Mouse (Mus musculus) limb, embryonic 13.5 days (tissue): ENCODE data around the gene Mlip. TPM values are rescaled to one million over a fixed set of nuclear protein-coding genes. Genes with fewer than 3 reads are reported as not detected.

Source experiments
- ATAC-seq: fragments of 200-750 bp; cut with Nextera tagmentation; 2 replicates; pipeline ENCODE4 v1.8.0; 2017; ENCODE audit warnings: low read depth, moderate number of reproducible peaks, moderate TSS enrichment; ENCODE audit not compliant: low FRiP score
- H3K27ac ChIP-seq: fragments of 300-500 bp; sonication (generic); 2 replicates; pipeline ENCODE4 v1.5.1; 2015; ENCODE audit warnings: inconsistent platforms, mild to moderate bottlenecking, moderate library complexity
- H3K27me3 ChIP-seq: fragments of 300-500 bp; sonication (generic); 2 replicates; pipeline ENCODE4 v1.6.1; 2015; ENCODE audit warnings: mild to moderate bottlenecking, inconsistent platforms
- H3K36me3 ChIP-seq: fragments of 300-500 bp; sonication (generic); 2 replicates; pipeline ENCODE4 v1.6.1; 2015; ENCODE audit warnings: inconsistent platforms, mild to moderate bottlenecking, moderate library complexity
- H3K4me1 ChIP-seq: fragments of 300-500 bp; sonication (generic); 2 replicates; pipeline ENCODE4 v1.6.1; 2015; ENCODE audit warnings: inconsistent platforms
- H3K4me2 ChIP-seq: fragments of 300-500 bp; sonication (generic); replicated peaks from 2 replicates; pipeline ENCODE4 v1.6.1; 2015; ENCODE audit warnings: inconsistent platforms, mild to moderate bottlenecking, moderate library complexity
- H3K4me3 ChIP-seq: fragments of 300-500 bp; sonication (generic); 2 replicates; pipeline ENCODE4 v1.5.1; 2015; ENCODE audit warnings: moderate library complexity, mild to moderate bottlenecking, inconsistent platforms
- H3K9ac ChIP-seq: fragments of 300-500 bp; sonication (generic); 2 replicates; pipeline ENCODE4 v1.6.1; 2015; ENCODE audit warnings: mild to moderate bottlenecking, inconsistent platforms
- H3K9me3 ChIP-seq: fragments of 300-500 bp; sonication (generic); 2 replicates; pipeline ENCODE4 v1.6.1; 2016; ENCODE audit warnings: inconsistent platforms
- WGBS: fragments of 180-500 bp; shearing (Covaris S2); methylation state at CpG from one replicate; pipeline ENCODE4 v1.1.7; 2015; 5-methylcytosine and 5-hydroxymethylcytosine counted together
- polyA plus RNA-seq: library from polyadenylated mRNA; unstranded; fragments of >200 nt; fragmentation: Nextera tagmentation; extraction: Ambion mirVana; gene quantifications from 2 replicates; pipeline ENCODE4 v1.2.1, GENCODE M21; 2015

Mlip gene
- polyA plus RNA-seq, 1 experiment from 2014 or later = 0.88 TPM

- Histone ChIP-seq H3K4me3 (peak overlapping the region; percentile 29), H3K27ac (no peak overlapping the region), H3K4me1 (peaks cover 11% of the 10 kb centered on the region), H3K4me2 (peak overlapping the region; percentile 58), H3K36me3 (no peaks in the 10 kb centered on the region), H3K27me3 (no peaks in the 10 kb centered on the region), H3K9me3 (no peaks in the 10 kb centered on the region), H3K9ac (peak overlapping the region; percentile 19; the same call in 1 of the 2 replicates)
- peak; percentile 72; the same call in 1 of the 2 replicates for ATAC-seq
- WGBS = 27% methylated on average over 18 of the region's 18 CpGs
Measured at GRCm38 (mm10) chr9:77340159-77340862, 12.5 kb downstream of the Mlip start.

GRCm38 (mm10) chr9:77339571-77340148 is 13.1 kb downstream of the Mlip start:
- H3K4me2 ChIP-seq = peak overlapping the region; percentile 58
- WGBS = 23% methylated on average over 7 of the region's 7 CpGs
- no peak; the same call in 1 of the 2 replicates for ATAC-seq
- no peaks in the 10 kb centered on the region for H3K36me3 ChIP-seq
- no peak overlapping the region for H3K27ac ChIP-seq
- H3K9me3 ChIP-seq = no peaks in the 10 kb centered on the region
- H3K4me3 ChIP-seq = peak overlapping the region; percentile 29; the same call in 1 of the 2 replicates
- no peaks in the 10 kb centered on the region for H3K27me3 ChIP-seq
- no peak overlapping the region for H3K9ac ChIP-seq
- H3K4me1 ChIP-seq = peaks cover 11% of the 10 kb centered on the region

GRCm38 (mm10) chr9:77335370-77335769 is 17.4 kb downstream of the Mlip start:
- no peaks in the 10 kb centered on the region for H3K27me3 ChIP-seq
- 80% methylated on average over 3 of the region's 3 CpGs for WGBS
- no peaks in the 10 kb centered on the region for H3K36me3 ChIP-seq
- no peak overlapping the region for H3K27ac ChIP-seq
- no peak overlapping the region for H3K4me3 ChIP-seq
- H3K9ac ChIP-seq = no peak overlapping the region
- peaks cover 11% of the 10 kb centered on the region for H3K4me1 ChIP-seq
- no peak overlapping the region for H3K4me2 ChIP-seq
- no peaks in the 10 kb centered on the region for H3K9me3 ChIP-seq
- ATAC-seq = no peak

GRCm38 (mm10) chr9:77318346-77318745 is 34.4 kb downstream of the Mlip start:
- Histone ChIP-seq H3K4me2 (no peak overlapping the region), H3K27me3 (no peaks in the 10 kb centered on the region), H3K4me1 (no peaks in the 10 kb centered on the region), H3K9ac (no peak overlapping the region), H3K4me3 (no peak overlapping the region), H3K36me3 (no peaks in the 10 kb centered on the region), H3K27ac (no peak overlapping the region), H3K9me3 (no peaks in the 10 kb centered on the region)
- no peak for ATAC-seq
- 82% methylated on average over 3 of the region's 3 CpGs for WGBS

GRCm38 (mm10) chr9:77310548-77310947 is 42.2 kb downstream of the Mlip start:
- no peaks in the 10 kb centered on the region for H3K4me1 ChIP-seq
- WGBS = 87% methylated on average over 6 of the region's 6 CpGs
- no peak overlapping the region for H3K27ac ChIP-seq
- no peaks in the 10 kb centered on the region for H3K36me3 ChIP-seq
- H3K9ac ChIP-seq = no peak overlapping the region
- H3K9me3 ChIP-seq = no peaks in the 10 kb centered on the region
- no peak for ATAC-seq
- no peaks in the 10 kb centered on the region for H3K27me3 ChIP-seq
- H3K4me2 ChIP-seq = no peak overlapping the region
- H3K4me3 ChIP-seq = no peak overlapping the region

GRCm38 (mm10) chr9:77305417-77305816 is 47.4 kb downstream of the Mlip start:
- H3K27me3 ChIP-seq = no peaks in the 10 kb centered on the region
- H3K36me3 ChIP-seq = no peaks in the 10 kb centered on the region
- no peaks in the 10 kb centered on the region for H3K4me1 ChIP-seq
- no peaks in the 10 kb centered on the region for H3K9me3 ChIP-seq
- H3K27ac ChIP-seq = no peak overlapping the region
- ATAC-seq = no peak
- H3K9ac ChIP-seq = no peak overlapping the region
- 79% methylated on average over 2 of the region's 2 CpGs for WGBS
- H3K4me2 ChIP-seq = no peak overlapping the region
- H3K4me3 ChIP-seq = no peak overlapping the region

GRCm38 (mm10) chr9:77302340-77302739 is 50.4 kb downstream of the Mlip start:
- 70% methylated on average over 8 of the region's 8 CpGs for WGBS
- H3K36me3 ChIP-seq = no peaks in the 10 kb centered on the region
- no peak overlapping the region for H3K27ac ChIP-seq
- no peak overlapping the region for H3K4me2 ChIP-seq
- H3K4me3 ChIP-seq = no peak overlapping the region
- no peak overlapping the region for H3K9ac ChIP-seq
- no peaks in the 10 kb centered on the region for H3K9me3 ChIP-seq
- H3K4me1 ChIP-seq = no peaks in the 10 kb centered on the region
- no peak for ATAC-seq
- no peaks in the 10 kb centered on the region for H3K27me3 ChIP-seq

- Histone ChIP-seq H3K4me3 (no peak overlapping the region), H3K27ac (no peak overlapping the region), H3K36me3 (no peaks in the 10 kb centered on the region), H3K4me1 (no peaks in the 10 kb centered on the region), H3K27me3 (no peaks in the 10 kb centered on the region), H3K9me3 (no peaks in the 10 kb centered on the region), H3K4me2 (no peak overlapping the region), H3K9ac (no peak overlapping the region)
- ATAC-seq = no peak
- 89% methylated on average over 5 of the region's 5 CpGs for whole genome bisulfite sequencing
Measured at GRCm38 (mm10) chr9:77287958-77288357, 64.8 kb downstream of the Mlip start.

- Histone ChIP-seq H3K9me3 (no peaks in the 10 kb centered on the region), H3K4me1 (peaks cover 8% of the 10 kb centered on the region), H3K4me3 (no peak overlapping the region), H3K27me3 (no peaks in the 10 kb centered on the region), H3K27ac (no peak overlapping the region), H3K4me2 (no peak overlapping the region), H3K9ac (no peak overlapping the region), H3K36me3 (no peaks in the 10 kb centered on the region)
- ATAC-seq = no peak
- 68% methylated on average over 5 of the region's 5 CpGs for WGBS
Measured at GRCm38 (mm10) chr9:77279371-77279770, 73.4 kb downstream of the Mlip start.

GRCm38 (mm10) chr9:77278055-77278454 is 74.7 kb downstream of the Mlip start:
- no peak for ATAC-seq
- Histone ChIP-seq H3K4me2 (no peak overlapping the region), H3K27me3 (no peaks in the 10 kb centered on the region), H3K9me3 (no peaks in the 10 kb centered on the region), H3K36me3 (no peaks in the 10 kb centered on the region), H3K4me3 (no peak overlapping the region), H3K27ac (no peak overlapping the region), H3K4me1 (peaks cover 8% of the 10 kb centered on the region), H3K9ac (no peak overlapping the region)
- WGBS = 64% methylated on average over 3 of the region's 3 CpGs

- Histone ChIP-seq H3K9me3 (no peaks in the 10 kb centered on the region), H3K4me3 (no peak overlapping the region), H3K4me2 (no peak overlapping the region), H3K36me3 (no peaks in the 10 kb centered on the region), H3K9ac (no peak overlapping the region), H3K27me3 (no peaks in the 10 kb centered on the region), H3K4me1 (peaks cover 8% of the 10 kb centered on the region), H3K27ac (no peak overlapping the region)
- no peak for ATAC-seq
- 52% methylated on average over 5 of the region's 5 CpGs for WGBS
Measured at GRCm38 (mm10) chr9:77277270-77277669, 75.5 kb downstream of the Mlip start.

- ATAC-seq = no peak
- Histone ChIP-seq H3K4me3 (no peak overlapping the region), H3K27ac (no peak overlapping the region), H3K4me2 (no peak overlapping the region), H3K4me1 (peaks cover 8% of the 10 kb centered on the region), H3K36me3 (no peaks in the 10 kb centered on the region), H3K27me3 (no peaks in the 10 kb centered on the region), H3K9ac (no peak overlapping the region), H3K9me3 (no peaks in the 10 kb centered on the region)
- WGBS = 52% methylated on average over 5 of the region's 5 CpGs
Measured at GRCm38 (mm10) chr9:77276451-77277154, 76.2 kb downstream of the Mlip start.
